Mouse (Mus musculus): Measurements from ENCODE around the gene Slc25a48. TPM values are rescaled to one million over a fixed set of nuclear protein-coding genes. Genes with fewer than 3 reads are reported as not detected.
A peak's percentile ranks its signal among the peaks of the same experiment; 100 is the strongest.

The Slc25a48 gene
- total RNA-seq, 4 experiments from 2014 or later = 0.09 to 0.25 (median 0.16) TPM

- DNase-seq (ENCODE audit: low spot score in 2 of 2) = no peak
Measured at GRCm38 (mm10) chr13:56449239-56450030, 11.3 kb downstream of the Slc25a48 start.

- DNase-seq (ENCODE audit: low spot score in 2 of 2) = no peak
Measured at GRCm38 (mm10) chr13:56450035-56450434, 11.9 kb downstream of the Slc25a48 start.

DNA sequence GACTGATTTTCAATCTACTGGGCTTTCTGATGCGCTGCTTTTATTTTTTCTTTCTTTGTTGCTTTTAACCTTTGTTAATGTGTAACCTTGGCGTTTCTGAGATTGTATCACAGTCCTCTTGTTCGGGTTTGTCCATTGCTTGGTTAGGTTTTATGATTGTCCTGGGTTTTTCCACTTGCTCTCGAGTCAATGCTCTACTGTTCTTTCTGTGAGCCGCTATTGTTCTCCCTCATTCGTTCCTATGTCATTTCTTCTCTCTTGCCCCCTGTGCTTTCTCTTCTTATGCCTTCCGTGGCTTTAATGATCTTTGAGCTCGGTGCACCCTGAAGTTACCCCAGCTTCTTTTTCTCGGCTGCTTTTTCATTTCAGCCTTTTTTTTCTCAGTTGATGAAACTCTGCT, 19.8 kb downstream of the Slc25a48 start:
- no peak for DNase-seq (ENCODE audit: low spot score in 2 of 2)

- no peak for DNase-seq (ENCODE audit: low spot score in 2 of 2)
Measured at GRCm38 (mm10) chr13:56461460-56461859, 23.3 kb downstream of the Slc25a48 start.

DNA sequence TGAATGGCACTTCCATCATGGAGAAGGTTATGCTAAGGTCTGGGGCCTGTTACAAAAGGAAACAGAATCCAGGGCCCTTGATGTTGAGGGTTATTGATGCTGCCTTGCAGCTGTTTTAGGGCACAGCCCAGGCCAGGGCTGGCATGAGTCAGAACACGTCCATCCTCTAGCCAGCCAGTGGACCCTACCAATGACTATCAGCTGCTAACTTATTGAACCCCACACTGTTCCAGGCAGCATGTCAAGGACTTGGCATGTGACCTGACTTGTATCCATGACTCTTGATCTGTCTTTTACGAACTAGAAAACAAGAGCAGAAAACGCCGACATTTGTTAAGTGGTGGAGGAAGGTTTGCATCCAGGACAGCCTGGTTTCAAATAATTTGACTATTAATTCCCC, 24.6 kb downstream of the Slc25a48 start:
- no peak for DNase-seq (ENCODE audit: low spot score in 2 of 2)

DNA sequence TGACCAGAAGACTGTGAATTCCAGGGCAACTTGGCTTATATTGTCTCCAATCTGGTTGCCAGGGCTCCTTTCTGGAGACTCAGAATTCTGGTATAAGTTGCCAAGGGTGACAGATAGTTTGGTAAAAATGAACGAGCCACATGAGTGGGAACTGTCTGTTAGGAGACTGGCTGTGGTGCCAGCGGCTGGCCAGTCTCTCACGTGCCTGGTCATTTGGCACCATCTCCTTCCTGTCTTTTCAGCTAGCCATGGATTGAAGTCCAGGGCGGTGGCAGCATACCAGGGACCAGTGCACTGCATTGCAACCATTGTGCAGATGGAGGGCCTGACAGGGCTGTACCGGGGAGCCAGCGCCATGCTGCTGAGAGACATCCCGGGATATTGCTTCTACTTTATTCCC, 25.1 kb downstream of the Slc25a48 start:
- DNase-seq (ENCODE audit: low spot score in 2 of 2) = no peak

GRCm38 (mm10) chr13:56463750-56464149, 25.6 kb downstream of the Slc25a48 start:
- no peak for DNase-seq (ENCODE audit: low spot score in 2 of 2)

GRCm38 (mm10) chr13:56467786-56468185, 29.6 kb downstream of the Slc25a48 start:
- no peak for DNase-seq (ENCODE audit: low spot score in 2 of 2)

- DNase-seq (ENCODE audit: low spot score in 2 of 2) = no peak
Measured at GRCm38 (mm10) chr13:56468536-56468935, 30.4 kb downstream of the Slc25a48 start.

DNA sequence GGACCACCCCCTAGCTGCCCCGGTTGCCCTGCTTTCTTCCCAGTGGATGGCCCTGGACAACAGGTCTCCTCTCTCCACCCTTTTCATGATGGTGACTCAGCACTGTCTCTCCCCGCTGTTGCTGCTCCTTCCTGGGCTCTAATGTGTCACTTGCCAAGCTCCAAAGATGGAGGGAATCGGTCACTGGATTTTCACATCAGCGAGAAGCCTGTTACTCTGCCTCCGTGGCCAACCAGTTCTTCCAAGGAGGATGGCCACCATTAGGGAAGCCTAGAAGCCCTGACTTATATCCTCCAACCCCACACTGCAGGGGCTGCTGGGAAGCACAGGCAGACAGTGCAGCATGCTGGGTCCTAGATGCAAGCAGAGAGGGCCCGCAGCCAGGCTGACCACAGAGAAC, 33.1 kb downstream of the Slc25a48 start:
- DNase-seq (ENCODE audit: low spot score in 2 of 2) = no peak

DNA sequence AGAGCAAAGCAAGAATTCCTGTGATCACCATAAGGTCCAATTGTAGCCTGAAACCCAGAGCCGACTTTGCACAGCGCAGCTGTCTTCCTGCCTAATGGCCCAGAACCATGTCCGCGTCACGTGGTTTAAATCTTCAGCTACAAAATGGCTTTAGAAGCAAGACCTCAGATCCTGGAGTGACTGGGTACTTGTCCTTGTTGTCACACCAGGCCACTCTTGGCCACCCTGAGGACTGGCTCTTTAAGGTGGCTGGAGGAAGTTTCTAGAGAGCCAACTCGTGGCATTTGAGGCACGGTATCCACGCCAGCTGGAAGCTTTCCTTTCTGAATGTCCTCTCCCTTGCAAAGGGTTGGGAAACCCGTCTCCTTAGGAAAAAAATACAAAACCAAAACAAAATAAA, 33.8 kb downstream of the Slc25a48 start:
- no peak for DNase-seq (ENCODE audit: low spot score in 2 of 2)

- DNase-seq (ENCODE audit: low spot score in 2 of 2) = no peak
Measured at GRCm38 (mm10) chr13:56472661-56473060, 34.5 kb downstream of the Slc25a48 start.

- peak in 1 of 2 experiments; percentile 36 for DNase-seq (ENCODE audit: low spot score in 2 of 2)
Measured at GRCm38 (mm10) chr13:56475363-56475762, 37.2 kb downstream of the Slc25a48 start.

- no peak for DNase-seq (ENCODE audit: low spot score in 2 of 2)
Measured at GRCm38 (mm10) chr13:56476790-56477189, 38.6 kb downstream of the Slc25a48 start.

DNA sequence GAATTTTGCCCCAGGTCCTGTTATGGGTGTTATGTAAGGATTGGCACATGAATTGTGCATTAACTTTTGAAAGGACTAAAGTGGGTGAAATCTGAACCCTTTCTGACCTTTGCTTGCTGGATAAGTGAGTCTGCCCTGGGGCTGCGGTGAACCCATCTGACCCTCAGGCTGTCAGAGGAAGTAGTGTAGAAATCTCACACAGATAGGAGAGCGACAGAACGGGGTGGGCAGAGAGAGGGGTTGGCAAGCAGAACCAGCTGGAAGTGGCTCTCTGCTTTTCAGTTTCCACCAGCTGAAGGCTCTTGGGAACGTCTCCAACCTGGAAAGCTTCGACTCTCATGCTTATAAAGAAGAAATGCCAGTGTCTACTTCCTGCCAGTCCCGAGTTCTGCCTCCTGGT, 39.1 kb downstream of the Slc25a48 start:
- peak; percentile 33 to 62 for DNase-seq (ENCODE audit: low spot score in 2 of 2)

DNA sequence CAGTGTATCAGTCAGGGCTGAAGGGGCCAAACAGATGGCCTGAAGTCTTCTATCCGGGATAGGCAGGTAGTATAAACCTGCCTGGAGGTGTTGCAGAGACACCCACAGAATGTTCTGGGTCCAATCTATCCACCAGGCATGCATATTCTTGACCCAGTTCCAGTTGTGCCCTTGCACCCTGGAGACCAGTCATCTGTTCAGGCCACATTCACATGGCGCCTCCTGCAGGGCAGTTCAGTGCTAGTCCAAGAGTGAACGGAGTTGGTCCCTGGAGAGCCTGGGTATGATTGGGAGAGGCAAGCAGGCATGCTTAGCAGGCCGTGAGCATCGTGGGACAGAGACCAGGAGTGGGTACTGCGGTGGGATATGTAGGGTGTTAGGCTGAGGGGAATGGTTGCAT, 39.9 kb downstream of the Slc25a48 start:
- no peak for DNase-seq (ENCODE audit: low spot score in 2 of 2)

DNA sequence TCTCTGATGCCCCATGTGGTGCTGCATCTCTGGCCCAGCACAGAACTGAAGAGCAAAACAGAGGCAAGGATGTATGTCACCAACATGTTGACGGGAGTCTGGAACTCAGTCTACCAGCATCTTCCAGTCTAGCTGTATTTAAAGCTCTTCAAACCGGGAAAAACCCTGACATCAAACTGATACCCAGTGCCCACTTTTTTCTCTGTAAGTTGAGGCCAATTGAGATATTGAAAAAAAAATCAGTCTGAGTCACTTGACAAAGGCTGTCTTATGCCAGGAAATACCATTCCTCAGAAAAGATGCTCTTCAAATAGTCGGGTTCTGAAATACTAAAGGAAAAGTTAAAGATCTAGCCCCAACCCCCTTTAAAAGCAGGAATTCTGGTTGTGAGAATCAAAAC, 44.0 kb downstream of the Slc25a48 start, which contains the start of gene Il9:
Gene Il9, minus strand, starts transcription at position 101 of the 400 bp plus-strand sequence.
- no peak for DNase-seq (ENCODE audit: low spot score in 2 of 2)

DNA sequence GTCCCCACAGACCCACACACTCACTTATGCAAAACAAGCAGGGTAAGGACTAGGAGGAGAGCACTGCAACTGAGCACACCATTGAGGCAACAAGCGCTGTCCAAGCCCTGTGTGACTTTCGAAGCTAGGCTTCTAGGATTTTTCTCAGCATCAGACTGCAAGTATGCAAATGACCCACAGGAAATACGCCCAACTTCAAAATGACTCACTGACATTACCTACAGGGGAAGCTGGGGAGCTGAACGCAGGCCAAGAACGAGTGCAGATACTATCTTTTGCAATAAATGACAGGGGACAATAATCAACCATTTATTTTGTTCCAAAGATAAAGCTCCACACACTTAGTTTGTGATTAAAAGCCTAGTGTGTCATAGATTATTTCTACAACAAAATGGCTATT, 49.9 kb downstream of the Slc25a48 start:
- DNase-seq (ENCODE audit: low spot score in 2 of 2) = no peak

DNA sequence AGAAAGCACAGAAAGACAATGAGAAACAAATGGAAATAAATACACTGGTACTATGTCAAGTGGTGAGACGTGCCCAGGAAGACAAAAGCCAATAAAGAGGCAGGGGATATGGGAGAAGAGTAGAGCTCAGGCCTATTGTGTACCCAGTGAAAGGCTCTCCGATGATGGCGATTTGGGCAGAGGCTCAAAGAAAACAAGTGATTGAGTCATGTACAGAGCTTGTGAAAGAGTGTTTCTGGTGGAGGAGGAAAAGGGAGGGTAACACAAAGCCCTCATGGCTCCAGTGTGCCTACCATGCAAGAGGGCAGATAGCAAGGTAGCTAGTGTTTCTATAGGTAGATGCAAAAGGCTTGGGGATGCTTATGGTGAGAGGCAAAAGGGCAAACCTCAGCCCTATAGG, 56.3 kb downstream of the Slc25a48 start:
- no peak for DNase-seq (ENCODE audit: low spot score in 2 of 2)

- no peak for DNase-seq (ENCODE audit: low spot score in 2 of 2)
Measured at GRCm38 (mm10) chr13:56500132-56500531, 62.0 kb downstream of the Slc25a48 start.

- no peak for DNase-seq (ENCODE audit: low spot score in 2 of 2)
Measured at GRCm38 (mm10) chr13:56500636-56501035, 62.5 kb downstream of the Slc25a48 start.

DNA sequence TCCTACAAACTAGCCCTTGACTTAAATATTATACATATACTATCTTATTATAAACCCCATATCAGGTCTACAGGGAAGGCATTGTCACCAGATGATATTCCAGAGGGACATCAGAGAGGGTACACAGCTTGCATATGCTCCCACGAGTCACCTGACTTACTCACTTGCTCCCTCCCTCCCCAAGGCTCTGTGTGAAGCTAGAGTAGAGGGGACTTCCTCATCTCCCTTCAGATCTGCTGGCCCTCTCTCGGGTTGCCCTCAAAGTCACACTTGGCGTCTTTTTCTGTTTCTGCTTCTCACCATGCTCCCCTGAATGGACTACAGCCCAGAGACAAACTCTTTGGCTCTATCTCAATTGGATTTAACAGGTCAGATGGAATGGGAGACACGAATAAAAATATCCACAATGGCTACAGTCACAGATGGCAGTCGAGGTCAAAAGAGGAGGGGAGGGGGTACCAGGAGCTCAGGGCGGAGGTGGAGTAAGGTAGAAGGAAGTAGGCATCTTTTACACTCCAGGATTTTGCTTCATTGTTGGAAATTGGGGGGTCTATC, 63.8 kb downstream of the Slc25a48 start:
- DNase-seq (ENCODE audit: low spot score in 2 of 2) = no peak

GRCm38 (mm10) chr13:56506871-56507496, 68.8 kb downstream of the Slc25a48 start:
- no peak for DNase-seq (ENCODE audit: low spot score in 2 of 2)
